Mouse (Mus musculus) liver, embryonic 14.5 days (tissue): ENCODE measurements around the gene Krt27.

ENCODE experiments used
- CTCF ChIP-seq: IDR thresholded peaks from 2 replicates; pipeline ENCODE4 v1.5.1; 2016; ENCODE audit warnings: antibody characterized with exemption, low read depth, control low read depth
- EP300 ChIP-seq: IDR thresholded peaks from 2 replicates; pipeline ENCODE4 v1.6.1; 2016; ENCODE audit warnings: antibody characterized with exemption, low read depth

- no peak for TF ChIP-seq EP300
- TF ChIP-seq CTCF = no peak
Measured at GRCm38 (mm10) chr11:99314594-99314993, 36.3 kb downstream of the Krt27 start.
